Mouse (Mus musculus) intestine, embryonic 15.5 days (tissue): ENCODE data around the gene Mael. TPM values are rescaled to one million over a fixed set of nuclear protein-coding genes. Genes with fewer than 3 reads are reported as not detected.

Experiments used
- ATAC-seq: fragments of 200-750 bp; cut with Nextera tagmentation; 2 replicates; pipeline ENCODE4 v1.8.0; 2017; ENCODE audit warnings: moderate TSS enrichment, moderate library complexity
- H3K27ac ChIP-seq: fragments of 300-500 bp; sonication (generic); 2 replicates; pipeline ENCODE4 v1.5.1; 2015; ENCODE audit warnings: mild to moderate bottlenecking, inconsistent platforms
- H3K27me3 ChIP-seq: fragments of 300-500 bp; sonication (generic); replicated peaks from 2 replicates; pipeline ENCODE4 v1.6.1; 2015; ENCODE audit warnings: inconsistent platforms
- H3K36me3 ChIP-seq: fragments of 300-500 bp; sonication (generic); 2 replicates; pipeline ENCODE4 v1.6.1; 2015; ENCODE audit warnings: inconsistent platforms
- H3K4me1 ChIP-seq: fragments of 300-500 bp; sonication (generic); replicated peaks from 2 replicates; pipeline ENCODE4 v1.6.1; 2015; ENCODE audit warnings: inconsistent platforms
- H3K4me2 ChIP-seq: fragments of 300-500 bp; sonication (generic); replicated peaks from 2 replicates; pipeline ENCODE4 v1.6.1; 2015; ENCODE audit warnings: mild to moderate bottlenecking, inconsistent platforms
- H3K4me3 ChIP-seq: fragments of 300-500 bp; sonication (generic); replicated peaks from 2 replicates; pipeline ENCODE4 v1.5.1; 2015; ENCODE audit warnings: inconsistent platforms
- H3K9ac ChIP-seq: fragments of 300-500 bp; sonication (generic); 2 replicates; pipeline ENCODE4 v1.6.1; 2015; ENCODE audit warnings: inconsistent platforms
- H3K9me3 ChIP-seq: fragments of 300-500 bp; sonication (generic); 2 replicates; pipeline ENCODE4 v1.6.1; 2016; ENCODE audit warnings: inconsistent platforms
- WGBS: fragments of 180-500 bp; shearing (Covaris S2); methylation state at CpG from one replicate; pipeline ENCODE4 v1.1.7; 2015; 5-methylcytosine and 5-hydroxymethylcytosine counted together
- polyA plus RNA-seq: library from polyadenylated mRNA; unstranded; fragments of >200 nt; fragmentation: Nextera tagmentation; extraction: Ambion mirVana; gene quantifications from 2 replicates; pipeline ENCODE4 v1.2.1, GENCODE M21; 2015

Gene Mael
- polyA plus RNA-seq, 1 experiment from 2014 or later: not detected

GRCm38 (mm10) chr1:166160569-166161445 is 77.7 kb downstream of the Mael start:
- Histone ChIP-seq H3K27me3 (no peaks in the 10 kb centered on the region; the same call in 1 of the 2 replicates), H3K36me3 (no peaks in the 10 kb centered on the region), H3K9ac (no peak overlapping the region), H3K9me3 (no peaks in the 10 kb centered on the region), H3K4me1 (no peaks in the 10 kb centered on the region), H3K27ac (no peak overlapping the region), H3K4me2 (no peak overlapping the region; the same call in 1 of the 2 replicates), H3K4me3 (no peak overlapping the region)
- 15% methylated on average over 24 of the region's 24 CpGs for WGBS
- ATAC-seq: peak; percentile 64

GRCm38 (mm10) chr1:166160111-166160510 is 78.4 kb downstream of the Mael start:
- H3K9me3 ChIP-seq: no peaks in the 10 kb centered on the region
- H3K9ac ChIP-seq: no peak overlapping the region
- H3K4me1 ChIP-seq: no peaks in the 10 kb centered on the region
- peaks cover 1% of the 10 kb centered on the region for H3K27me3 ChIP-seq
- no peak for ATAC-seq
- H3K4me3 ChIP-seq: no peak overlapping the region
- H3K4me2 ChIP-seq: no peak overlapping the region
- WGBS: 49% methylated on average over 5 of the region's 5 CpGs
- no peak overlapping the region for H3K27ac ChIP-seq
- no peaks in the 10 kb centered on the region for H3K36me3 ChIP-seq

- Histone ChIP-seq H3K4me2 (no peak overlapping the region), H3K27ac (no peak overlapping the region), H3K9ac (no peak overlapping the region), H3K4me3 (no peak overlapping the region), H3K9me3 (no peaks in the 10 kb centered on the region), H3K4me1 (peaks cover 8% of the 10 kb centered on the region), H3K27me3 (peaks cover 9% of the 10 kb centered on the region), H3K36me3 (no peaks in the 10 kb centered on the region)
- no peak for ATAC-seq
- WGBS: 69% methylated on average over 9 of the region's 9 CpGs
These were observed 79.9 kb downstream of the Mael start for GRCm38 (mm10) chr1:166158664-166159063.

DNA sequence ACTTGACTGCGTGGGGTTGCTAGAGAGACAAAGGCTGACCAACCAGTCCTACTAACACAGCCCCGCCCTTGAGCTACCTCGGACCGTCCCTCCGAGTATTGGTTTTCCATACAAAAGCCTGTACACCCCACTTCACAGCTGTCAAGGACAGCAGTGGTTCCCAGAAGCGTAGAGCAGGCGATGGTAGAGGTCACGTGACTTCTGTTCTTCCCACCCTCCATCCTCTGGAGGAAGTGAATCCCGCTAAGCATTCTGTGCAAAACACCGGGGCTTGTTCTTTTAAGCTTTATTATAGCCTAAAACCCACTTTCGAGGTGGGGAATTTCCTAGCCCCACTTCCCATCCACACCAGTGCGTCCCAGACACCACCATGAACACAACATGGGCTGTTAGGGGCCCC is 80.8 kb downstream of the Mael start:
- Histone ChIP-seq H3K9ac (no peak overlapping the region), H3K27ac (no peak overlapping the region), H3K4me1 (peaks cover 8% of the 10 kb centered on the region), H3K27me3 (peaks cover 9% of the 10 kb centered on the region), H3K9me3 (no peaks in the 10 kb centered on the region), H3K4me3 (no peak overlapping the region), H3K36me3 (no peaks in the 10 kb centered on the region), H3K4me2 (no peak overlapping the region)
- no peak for ATAC-seq
- WGBS: 75% methylated on average over 12 of the region's 12 CpGs

DNA sequence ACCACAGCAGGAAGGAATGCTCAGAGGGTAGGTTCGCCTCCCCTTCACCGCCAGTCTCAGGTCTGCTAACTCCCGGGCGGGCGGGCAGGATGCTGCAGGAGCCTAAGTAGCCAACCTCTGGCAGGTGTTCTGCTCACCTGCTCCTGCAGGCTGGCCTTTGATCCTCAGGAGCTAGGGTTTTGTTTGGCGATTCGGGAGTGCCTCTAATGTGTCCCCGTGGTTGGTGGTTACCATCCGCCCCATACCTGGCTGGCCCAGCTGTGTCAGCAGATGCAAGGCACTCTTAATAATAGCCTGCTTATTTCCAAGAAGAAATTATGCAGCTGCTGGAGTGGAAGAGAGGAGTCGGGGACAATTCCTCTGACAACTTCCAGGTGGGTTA is 83.4 kb downstream of the Mael start:
- H3K4me1 ChIP-seq: peaks cover 8% of the 10 kb centered on the region
- H3K9me3 ChIP-seq: no peaks in the 10 kb centered on the region
- peaks cover 9% of the 10 kb centered on the region for H3K27me3 ChIP-seq
- WGBS: 39% methylated on average over 10 of the region's 10 CpGs
- H3K4me3 ChIP-seq: no peak overlapping the region
- H3K9ac ChIP-seq: no peak overlapping the region
- H3K36me3 ChIP-seq: no peaks in the 10 kb centered on the region
- H3K27ac ChIP-seq: no peak overlapping the region
- no peak overlapping the region for H3K4me2 ChIP-seq
- ATAC-seq: peak; percentile 34

GRCm38 (mm10) chr1:166154162-166155112 is 84.1 kb downstream of the Mael start:
- Histone ChIP-seq H3K9me3 (no peaks in the 10 kb centered on the region), H3K27ac (no peak overlapping the region), H3K4me1 (peaks cover 8% of the 10 kb centered on the region), H3K4me2 (peak overlapping the region; percentile 49), H3K27me3 (peaks cover 9% of the 10 kb centered on the region), H3K36me3 (no peaks in the 10 kb centered on the region), H3K4me3 (0 out of 2 replicates have a peak overlapping the region, but pooled peaks have one; percentile 9), H3K9ac (no peak overlapping the region)
- peak; percentile 78 for ATAC-seq
- 11% methylated on average over 29 of the region's 29 CpGs for WGBS

GRCm38 (mm10) chr1:166153351-166154120 is 85.0 kb downstream of the Mael start:
- WGBS: 12% methylated on average over 18 of the region's 18 CpGs
- peak; percentile 28; the same call in 1 of the 2 replicates for ATAC-seq
- no peak overlapping the region for H3K4me2 ChIP-seq

DNA sequence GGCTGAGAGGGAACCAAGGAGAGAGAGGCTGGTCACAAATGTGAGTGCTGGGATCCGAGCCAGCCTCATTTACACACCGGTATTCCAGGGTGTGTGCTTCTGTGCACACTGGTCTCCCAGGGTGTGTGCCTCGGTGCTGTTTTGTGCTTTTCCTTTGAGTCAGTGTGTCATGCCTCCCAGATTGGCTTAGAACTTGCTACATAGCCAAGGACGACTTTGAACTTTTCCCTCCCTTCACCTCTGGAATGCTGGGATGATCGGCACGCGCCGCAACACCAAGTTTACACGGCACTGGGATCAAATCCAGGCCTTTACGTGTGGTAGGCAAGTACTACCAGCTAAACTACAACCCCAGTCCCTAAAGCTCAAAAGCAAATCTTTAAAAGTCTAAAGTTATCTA is 86.5 kb downstream of the Mael start:
- Histone ChIP-seq H3K27ac (no peak overlapping the region), H3K4me2 (no peak overlapping the region), H3K9ac (no peak overlapping the region), H3K9me3 (no peaks in the 10 kb centered on the region), H3K4me3 (no peak overlapping the region), H3K27me3 (peaks cover 9% of the 10 kb centered on the region), H3K36me3 (no peaks in the 10 kb centered on the region), H3K4me1 (peaks cover 8% of the 10 kb centered on the region)
- ATAC-seq: no peak
- WGBS: 90% methylated on average over 10 of the region's 10 CpGs

More at GRCm38 (mm10) chr1:166153351-166154120, 85.0 kb downstream of the Mael start:
- Histone ChIP-seq H3K27me3 (peaks cover 9% of the 10 kb centered on the region), H3K36me3 (no peaks in the 10 kb centered on the region), H3K4me3 (no peak overlapping the region), H3K9ac (no peak overlapping the region), H3K9me3 (no peaks in the 10 kb centered on the region), H3K4me1 (peaks cover 8% of the 10 kb centered on the region), H3K27ac (no peak overlapping the region)

DNA sequence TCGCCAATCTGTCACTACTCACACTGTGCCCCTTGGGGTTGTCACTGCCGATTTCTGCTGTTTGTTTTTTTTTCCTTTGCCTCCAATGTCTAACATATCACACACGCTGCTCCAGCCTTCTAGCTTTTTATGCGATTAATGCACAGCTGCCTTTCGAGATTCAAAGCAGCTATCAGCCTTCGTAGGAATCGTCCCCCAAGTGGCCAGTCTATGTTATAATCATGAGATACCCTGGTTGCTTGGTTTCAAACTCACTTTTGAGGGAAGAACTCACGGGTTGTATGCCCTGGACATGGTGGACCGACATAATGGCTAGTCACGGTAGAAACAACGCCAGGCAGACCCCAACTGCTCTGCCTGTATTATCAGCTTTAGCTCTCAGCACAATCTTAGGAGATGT is 87.2 kb downstream of the Mael start:
- ATAC-seq: no peak
- Histone ChIP-seq H3K36me3 (no peaks in the 10 kb centered on the region), H3K27me3 (peaks cover 9% of the 10 kb centered on the region), H3K9me3 (no peaks in the 10 kb centered on the region), H3K4me1 (peaks cover 8% of the 10 kb centered on the region), H3K27ac (no peak overlapping the region), H3K9ac (no peak overlapping the region), H3K4me3 (no peak overlapping the region), H3K4me2 (no peak overlapping the region)
- 57% methylated on average over 11 of the region's 11 CpGs for WGBS
